Mouse (Mus musculus) CH12F3 (cell line): ENCODE data around the gene Coq5.

Experiments used
- in situ Hi-C: fragments of 300-500 bp; cut with MboI; formaldehyde crosslinking; loops from 2 replicates; pipeline ENCODE4 v1.14.3; 2020; ENCODE audit warnings: low sequenced_read_pairs

Coq5 gene

DNA sequence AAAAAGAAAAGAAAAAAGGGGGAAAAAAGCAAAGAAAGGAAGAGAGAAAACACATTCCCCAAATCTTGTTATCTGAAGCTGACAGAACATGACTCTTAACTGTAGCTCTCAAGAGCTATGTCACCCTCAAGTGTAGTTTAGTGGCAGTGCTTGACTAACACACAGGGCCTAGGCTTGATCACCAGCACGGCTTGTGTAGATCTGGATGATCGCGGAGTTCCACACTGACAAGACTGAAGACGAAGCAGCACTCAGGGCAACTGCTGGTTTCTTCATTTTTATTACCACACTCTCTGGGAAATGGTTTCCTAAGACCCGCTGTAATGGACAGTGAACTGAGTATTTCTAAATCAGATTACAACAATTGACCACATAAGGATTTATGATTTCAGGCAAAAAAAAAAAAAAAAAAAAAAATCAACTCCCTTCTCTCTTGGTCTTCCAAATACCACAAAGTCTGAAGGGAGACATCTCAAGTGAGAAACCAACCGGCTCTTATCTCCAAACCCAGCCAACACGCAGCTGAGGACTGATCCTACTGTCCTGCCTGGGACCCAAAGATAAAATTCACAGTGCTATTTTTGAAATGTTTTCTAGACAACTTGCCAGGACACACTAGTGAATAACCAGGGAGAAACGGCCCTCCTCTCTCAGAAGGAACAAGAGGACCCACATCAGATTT, 12.5 kb upstream of the Coq5 start:
- in situ Hi-C loops, result no loop called here

- in situ Hi-C loops, result no loop called here
These were observed 11.9 kb upstream of the Coq5 start for GRCm38 (mm10) chr5:115267469-115268045.

DNA sequence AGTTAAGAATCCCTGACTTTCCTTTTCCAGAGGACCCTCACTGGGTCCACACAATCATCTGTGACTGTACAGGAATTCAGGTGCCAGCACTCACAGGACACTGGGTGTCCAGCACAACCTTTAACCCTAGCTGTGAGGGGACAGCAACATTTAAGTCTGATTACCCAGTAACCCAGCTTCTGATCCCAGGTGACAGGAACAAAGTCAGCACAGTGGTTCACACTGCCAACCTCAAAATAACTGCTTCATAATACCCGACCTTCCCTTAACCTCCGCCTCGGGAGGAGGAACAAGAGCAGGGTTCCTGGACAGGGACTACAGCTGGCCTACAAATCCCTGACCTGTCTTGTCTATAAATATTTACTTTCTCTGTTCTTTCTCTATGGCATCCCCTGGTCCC, 11.2 kb upstream of the Coq5 start:
- in situ Hi-C loops, result no loop called here

GRCm38 (mm10) chr5:115269969-115270368, 9.5 kb upstream of the Coq5 start:
- in situ Hi-C loops, result loop anchor here (10.0 kb wide), 1 partner anchor 175 kb away; no protein-coding TSS in a partner anchor

DNA sequence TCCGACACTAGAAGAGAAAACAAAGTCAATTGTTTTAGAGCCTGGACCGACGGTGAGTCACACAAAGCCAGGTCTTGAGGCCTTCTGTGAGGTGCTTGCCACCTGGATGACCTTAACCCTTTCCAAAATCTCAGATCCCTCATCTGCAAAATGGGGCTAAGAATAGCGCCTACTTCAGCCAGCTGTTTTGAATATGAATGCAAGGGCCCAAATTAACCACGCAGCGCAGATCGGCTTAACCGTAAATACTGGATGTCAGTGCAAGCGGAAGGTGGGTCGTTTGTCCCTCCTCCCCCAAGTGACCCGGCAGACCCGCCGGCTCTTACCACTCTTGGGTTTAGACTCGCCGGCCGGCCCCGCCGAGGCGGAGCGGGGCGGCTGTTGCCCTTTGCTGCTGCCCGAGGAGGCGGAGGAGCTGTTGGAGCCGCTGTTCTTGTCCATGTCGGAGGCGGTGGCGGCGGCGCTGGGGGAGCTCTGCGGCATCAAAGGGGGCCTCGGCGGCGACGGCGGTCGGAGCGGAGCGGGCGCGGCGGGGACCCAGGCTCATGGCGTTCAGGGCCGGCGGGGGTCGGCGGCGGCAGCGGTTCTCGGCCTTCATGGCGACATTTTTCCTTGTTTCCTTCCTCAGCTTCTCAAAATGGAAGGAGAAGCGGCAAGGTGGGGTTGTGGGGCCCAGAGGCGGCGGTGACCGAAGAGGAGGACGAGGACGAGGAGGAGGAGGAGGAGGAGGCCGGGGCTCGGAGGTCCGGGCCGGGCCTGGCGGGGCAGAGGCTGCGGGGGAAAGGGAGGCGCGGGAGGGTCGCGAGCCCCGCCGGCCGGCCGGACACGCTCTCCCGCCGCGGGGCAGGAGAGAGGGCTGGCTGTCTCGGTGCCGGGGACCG, 7.3 kb upstream of the Coq5 start:
- in situ Hi-C loops, result loop anchor here (10.0 kb wide), 1 partner anchor 173 kb away; no protein-coding TSS in a partner anchor

DNA sequence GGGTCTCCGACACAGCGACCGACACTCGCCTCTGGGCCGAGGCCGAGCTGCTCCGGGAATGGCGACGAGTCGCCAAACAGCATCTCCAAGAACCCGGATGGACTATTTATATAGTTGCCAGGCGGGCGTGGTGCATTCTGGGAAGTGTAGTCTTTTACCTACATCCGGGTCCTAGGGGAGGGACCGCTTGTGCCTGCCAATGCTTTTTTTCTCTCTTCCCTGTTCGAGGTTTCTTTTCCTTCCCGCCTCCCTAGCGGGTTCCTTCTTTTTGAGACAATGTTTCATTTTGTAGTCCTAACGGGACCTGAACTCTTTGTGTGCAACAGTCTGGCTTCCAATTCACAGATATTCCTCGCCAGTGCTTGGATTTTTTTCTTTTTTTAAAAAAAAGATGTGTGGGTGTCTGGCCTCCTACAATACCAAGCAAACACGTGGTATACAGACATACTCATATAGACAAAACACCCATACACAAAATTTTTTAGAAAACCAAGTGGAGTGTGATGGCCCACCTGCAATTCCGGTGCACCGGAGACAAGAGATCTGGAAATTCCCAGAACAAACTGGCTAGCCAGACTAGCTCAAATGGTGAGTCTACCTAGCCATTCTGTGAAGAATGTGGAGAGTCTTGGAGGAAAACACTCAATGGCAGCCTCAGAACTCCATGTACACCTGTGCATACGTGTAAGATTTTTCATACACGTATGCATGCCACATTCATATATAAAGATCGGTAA, 6.5 kb upstream of the Coq5 start, which contains the start of gene Rnf10:
TSS of gene Rnf10 (minus strand) at position 87 of the 737 bp plus-strand sequence.
- in situ Hi-C loops, result loop anchor here (10.0 kb wide), 1 partner anchor 172 kb away; no protein-coding TSS in a partner anchor

DNA sequence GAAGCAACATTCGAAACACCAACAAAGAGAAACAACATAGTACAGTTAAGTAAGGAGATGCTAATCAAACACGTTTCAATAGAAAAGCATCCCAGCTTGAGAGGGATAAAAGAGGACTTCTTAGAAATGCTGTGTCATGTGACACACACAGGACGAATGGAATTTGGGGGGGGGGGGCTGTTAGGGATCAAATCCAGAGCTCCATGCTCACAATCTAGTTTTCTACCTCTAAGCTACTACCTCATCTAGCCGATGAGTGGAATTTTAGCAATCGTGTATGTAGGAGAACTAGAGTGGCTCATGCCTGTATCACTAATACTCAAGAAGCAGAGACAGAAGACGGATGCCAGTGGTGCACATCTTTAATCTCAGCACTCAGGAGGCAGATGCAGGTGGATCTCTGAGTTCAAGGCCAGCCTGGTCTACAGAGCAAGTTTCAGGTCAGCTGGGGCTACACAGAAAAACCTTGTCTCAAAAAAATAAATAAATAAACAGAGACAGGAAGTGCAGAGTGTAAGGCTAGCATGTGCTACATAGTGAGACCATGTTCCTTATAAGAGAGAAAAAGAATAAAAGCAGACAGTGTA, 5.8 kb upstream of the Coq5 start:
- in situ Hi-C loops, result loop anchor here (10.0 kb wide), 1 partner anchor 171 kb away; no protein-coding TSS in a partner anchor

DNA sequence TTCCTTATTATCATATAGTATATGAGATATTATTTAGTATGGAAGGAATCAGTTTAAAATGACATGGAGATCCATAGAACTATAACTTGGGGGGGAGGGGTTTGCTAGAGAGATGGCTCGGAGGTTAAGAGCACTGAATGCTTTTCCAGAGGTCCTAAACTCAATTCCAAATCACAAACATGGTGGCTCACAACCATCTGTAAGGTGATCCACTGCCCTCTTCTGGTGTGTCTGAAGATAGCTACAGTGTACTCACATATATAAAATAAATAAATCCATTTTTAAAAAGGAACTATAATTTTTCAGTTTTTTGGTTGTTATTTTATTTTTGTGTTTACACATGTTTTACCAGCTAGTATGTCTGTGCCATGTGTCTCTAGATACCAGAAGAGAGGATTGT, 5.1 kb upstream of the Coq5 start:
- in situ Hi-C loops, result loop anchor here (10.0 kb wide), 1 partner anchor 170 kb away; no protein-coding TSS in a partner anchor

DNA sequence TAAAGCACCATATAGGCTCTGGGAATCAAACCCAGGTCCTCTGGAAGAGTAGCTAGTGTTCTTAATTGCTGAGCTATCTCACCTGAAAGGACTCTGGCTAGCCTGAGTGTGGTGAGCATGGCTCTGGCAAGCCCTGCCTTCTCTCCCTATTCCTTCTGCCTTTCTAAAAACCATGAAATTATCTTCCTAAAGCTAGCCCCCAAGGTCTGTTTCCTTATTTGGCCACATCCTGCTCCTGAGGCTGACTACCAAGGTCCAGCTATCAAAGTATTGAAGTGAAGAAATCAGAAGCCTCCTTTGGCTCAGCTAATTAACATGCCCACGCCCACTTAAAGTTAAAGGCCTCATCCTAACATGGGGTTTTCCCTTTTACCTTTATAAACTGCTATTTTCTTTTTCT, 4.7 kb upstream of the Coq5 start:
- in situ Hi-C loops, result loop anchor here (10.0 kb wide), 1 partner anchor 170 kb away; no protein-coding TSS in a partner anchor

GRCm38 (mm10) chr5:115275998-115276397, 3.5 kb upstream of the Coq5 start:
- in situ Hi-C loops, result loop anchor here (10.0 kb wide), 1 partner anchor 169 kb away; no protein-coding TSS in a partner anchor

DNA sequence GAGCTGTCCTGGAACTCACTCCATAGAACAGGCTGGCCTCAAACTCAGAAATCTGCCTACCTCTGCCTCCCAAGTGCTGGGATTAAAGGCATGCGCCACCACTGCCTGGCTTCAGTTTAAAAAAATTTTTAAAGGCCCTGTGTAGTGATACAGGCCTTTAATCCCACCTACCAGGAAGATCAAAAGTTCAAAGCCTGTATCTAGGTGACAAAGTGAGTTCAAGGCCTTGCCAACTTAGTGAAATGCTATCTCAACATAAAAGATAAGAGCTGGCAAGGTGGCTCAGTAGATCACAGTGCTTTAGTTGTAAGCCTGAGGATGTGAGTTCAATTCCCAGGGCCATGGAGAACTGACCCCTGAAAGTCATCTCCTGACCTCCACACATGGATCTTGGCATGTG, 1.4 kb upstream of the Coq5 start:
- in situ Hi-C loops, result loop anchor here (10.0 kb wide), 1 partner anchor 167 kb away; no protein-coding TSS in a partner anchor

- in situ Hi-C loops, result loop anchor here (10.0 kb wide), 1 partner anchor 166 kb away; no protein-coding TSS in a partner anchor
These were observed 681 bp upstream of the Coq5 start for GRCm38 (mm10) chr5:115278785-115279184.

- in situ Hi-C loops, result no loop called here
These were observed 703 bp downstream of the Coq5 start for GRCm38 (mm10) chr5:115280050-115280687.

DNA sequence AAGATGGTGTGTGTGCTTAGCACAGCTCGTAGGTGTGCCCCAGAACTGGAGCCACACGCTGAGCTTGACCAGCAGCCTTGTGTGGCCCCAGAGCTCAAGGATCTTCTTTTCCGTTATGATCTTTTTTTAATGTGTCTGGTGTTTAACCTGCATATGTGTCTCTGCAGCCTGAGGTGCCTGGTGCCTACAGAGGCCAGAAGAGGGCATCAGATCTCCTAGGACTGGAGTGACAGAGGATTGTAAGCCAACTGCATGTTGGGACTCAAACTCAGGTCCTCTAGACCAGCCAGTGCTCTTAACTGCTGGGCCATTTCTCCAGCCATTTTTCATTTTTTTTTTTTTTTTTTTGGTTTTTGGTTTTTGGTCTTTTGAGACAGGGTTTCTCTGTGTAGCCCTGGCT, 5.3 kb downstream of the Coq5 start:
- in situ Hi-C loops, result no loop called here

DNA sequence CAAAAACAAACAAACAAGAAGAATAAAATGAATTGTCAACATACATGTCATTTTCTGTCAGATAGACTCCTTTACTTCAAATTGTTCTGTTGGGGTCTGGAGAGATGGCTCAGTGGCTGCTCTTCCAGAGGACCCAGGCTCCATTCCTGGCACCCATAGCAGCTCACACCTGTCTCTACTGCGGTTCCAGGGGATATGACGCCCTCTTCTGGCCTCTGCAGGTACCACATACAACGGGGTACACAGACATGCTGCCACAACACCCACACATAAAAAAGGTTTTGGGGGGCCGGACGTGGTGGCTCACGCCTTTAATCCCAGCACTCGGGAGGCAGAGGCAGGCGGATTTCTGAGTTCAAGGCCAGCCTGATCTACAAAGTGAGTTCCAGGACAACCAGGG, 14.7 kb downstream of the Coq5 start:
- in situ Hi-C loops, result no loop called here

DNA sequence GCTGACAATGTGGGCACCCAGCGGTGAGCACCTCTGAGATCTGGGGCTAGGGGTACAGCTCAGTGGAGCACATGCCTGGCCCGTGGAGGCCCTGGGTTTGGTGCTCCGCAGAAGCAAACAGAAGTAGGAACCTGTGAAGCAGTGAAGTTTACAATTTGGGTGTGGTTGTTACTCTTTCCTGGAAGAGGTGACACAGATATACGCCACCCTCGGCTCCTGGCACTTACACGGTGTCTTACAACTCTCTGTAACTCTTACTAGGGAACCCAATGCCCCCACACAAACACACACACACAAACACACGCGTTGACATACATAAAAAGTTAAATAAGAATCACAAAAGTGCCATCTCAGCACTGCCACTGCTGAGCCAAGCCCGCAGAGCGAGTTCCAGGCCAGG, 16.9 kb downstream of the Coq5 start:
- in situ Hi-C loops, result no loop called here

GRCm38 (mm10) chr5:115300035-115300744, 20.7 kb downstream of the Coq5 start:
- in situ Hi-C loops, result no loop called here

GRCm38 (mm10) chr5:115300792-115301614, 21.5 kb downstream of the Coq5 start, which contains the start of gene Dynll1:
Dynll1 (minus strand) TSS chr5:115300999.
- in situ Hi-C loops, result no loop called here
